Mouse (Mus musculus): ENCODE measurements at regions not wholly inside any gene's neighbourhood (a gene's known extent, or its start where the extent isn't known, plus 50 kb on each side); places are given as distances from the start of the nearest gene placed in this dataset.

DNA sequence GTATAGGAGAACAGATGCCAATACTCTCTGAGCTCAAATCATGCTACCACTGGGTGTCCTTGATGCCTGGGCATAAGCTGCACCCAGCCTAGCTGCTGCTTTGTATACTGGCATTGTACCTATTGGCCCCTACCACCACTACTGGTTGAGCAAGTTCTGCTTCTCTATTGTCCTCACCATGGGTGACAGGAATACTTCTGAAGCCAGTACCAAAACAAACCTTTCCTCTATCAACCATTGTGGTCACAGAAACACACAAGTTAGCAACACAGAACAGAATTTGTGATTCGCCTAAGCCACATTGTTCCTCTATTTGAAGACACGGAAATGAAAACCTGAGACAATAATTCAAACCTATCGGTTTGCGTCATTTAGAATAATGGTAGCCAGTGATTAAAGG, 274.3 kb upstream of the Clnk start:
- TF ChIP-seq ELF1 (IDR thresholded peaks at IDR 0.05; ENCODE audit: low read depth, low read length) (no peak), NELFE (IDR thresholded peaks at IDR 0.05; ENCODE audit: low read depth, low read length) (no peak), POLR2AphosphoS2 (IDR thresholded peaks at IDR 0.05; ENCODE audit: low read depth, low read length) (no peak), CTCF (conservative IDR thresholded peaks at IDR 0.05 in 1 of 2, IDR thresholded peaks at IDR 0.05 in 1 of 2; ENCODE audit: low read depth in 2 of 2, low read length in 2 of 2) (no peak), MEF2A (IDR thresholded peaks at IDR 0.05; ENCODE audit: borderline replicate concordance, low read depth, low read length) (no peak), POLR2A (IDR thresholded peaks at IDR 0.05; ENCODE audit: low read depth, low read length) (no peak), USF2 (conservative IDR thresholded peaks at IDR 0.05; ENCODE audit: low read depth, low read length) (no peak), E2F4 (IDR thresholded peaks at IDR 0.05; ENCODE audit: insufficient replicate concordance, low read depth, low read length) (no peak), CHD1 (IDR thresholded peaks at IDR 0.05; ENCODE audit: low read depth, low read length) (no peak), ZKSCAN1 (IDR thresholded peaks at IDR 0.05; ENCODE audit: borderline replicate concordance, low read depth, low read length) (no peak), EP300 (IDR thresholded peaks at IDR 0.05; ENCODE audit: low read length) (no peak), KAT2A (IDR thresholded peaks at IDR 0.05; ENCODE audit: insufficient replicate concordance, low read length) (no peak)
